Mouse (Mus musculus): ENCODE measurements around the gene Ehf. TPM values are rescaled to one million over a fixed set of nuclear protein-coding genes. Genes with fewer than 3 reads are reported as not detected.

The Ehf gene
- polyA plus RNA-seq, 1 experiment from 2014 or later: 0.14 TPM

GRCm38 (mm10) chr2:103214861-103215260 is 88.2 kb downstream of the Ehf start:
- H3K4me3 ChIP-seq (replicated peaks): no peak overlapping the region
- H3K27me3 ChIP-seq: no peaks in the 10 kb centered on the region
- H3K9ac ChIP-seq (replicated peaks): no peak overlapping the region
- no peaks in the 10 kb centered on the region for H3K36me3 ChIP-seq
- WGBS: 82% methylated on average over 8 of the region's 8 CpGs
- H3K27ac ChIP-seq: no peak overlapping the region
- H3K4me2 ChIP-seq: no peak overlapping the region
- ATAC-seq (ENCODE audit: insufficient number of reproducible peaks, insufficient read depth, low FRiP score, low TSS enrichment, low read depth): no peak
- no peaks in the 10 kb centered on the region for H3K9me3 ChIP-seq
- no peaks in the 10 kb centered on the region for H3K4me1 ChIP-seq (replicated peaks)

- no peak for ATAC-seq (ENCODE audit: insufficient number of reproducible peaks, insufficient read depth, low FRiP score, low TSS enrichment, low read depth)
- H3K4me2 ChIP-seq: no peak overlapping the region
- 78% methylated on average over 1 of the region's 1 CpGs for WGBS
These were observed 89.5 kb downstream of the Ehf start for GRCm38 (mm10) chr2:103213547-103213946.

More at GRCm38 (mm10) chr2:103213547-103213946, 89.5 kb downstream of the Ehf start:
- Histone ChIP-seq H3K4me1 (replicated peaks) (no peaks in the 10 kb centered on the region), H3K36me3 (no peaks in the 10 kb centered on the region), H3K9me3 (no peaks in the 10 kb centered on the region), H3K9ac (replicated peaks) (no peak overlapping the region), H3K27me3 (no peaks in the 10 kb centered on the region), H3K4me3 (replicated peaks) (no peak overlapping the region), H3K27ac (no peak overlapping the region)

Other genes starting within 250 kb of the Ehf start
- 40.5 and 41.6 TPM in 2 replicates for gene Pdhx, start 229.8 kb downstream of the Ehf start, polyA plus RNA-seq (2016; fragmentation: Nextera tagmentation; extraction: Ambion mirVana)
- gene Apip, start 229.6 kb downstream of the Ehf start, polyA plus RNA-seq (2016; fragmentation: Nextera tagmentation; extraction: Ambion mirVana): 76.3 and 77.8 TPM in 2 replicates
- gene Elf5, start 108.4 kb upstream of the Ehf start, polyA plus RNA-seq (2016; fragmentation: Nextera tagmentation; extraction: Ambion mirVana): not detected in 2 replicates
- 68.5 and 86.8 TPM in 2 replicates for gene Cat, start 181.9 kb upstream of the Ehf start, polyA plus RNA-seq (2016; fragmentation: Nextera tagmentation; extraction: Ambion mirVana)

Measured in limb, embryonic 12.5 days (tissue).